Mouse (Mus musculus): ENCODE results near the gene Klf16.
A peak's percentile ranks its signal among the peaks of the same experiment; 100 is the strongest.
"Not testable (repeated sequence)": the region's sequence is repeated elsewhere in the genome, so short reads cannot be mapped to it uniquely, and the experiment has no call there.

The Klf16 gene

DNA sequence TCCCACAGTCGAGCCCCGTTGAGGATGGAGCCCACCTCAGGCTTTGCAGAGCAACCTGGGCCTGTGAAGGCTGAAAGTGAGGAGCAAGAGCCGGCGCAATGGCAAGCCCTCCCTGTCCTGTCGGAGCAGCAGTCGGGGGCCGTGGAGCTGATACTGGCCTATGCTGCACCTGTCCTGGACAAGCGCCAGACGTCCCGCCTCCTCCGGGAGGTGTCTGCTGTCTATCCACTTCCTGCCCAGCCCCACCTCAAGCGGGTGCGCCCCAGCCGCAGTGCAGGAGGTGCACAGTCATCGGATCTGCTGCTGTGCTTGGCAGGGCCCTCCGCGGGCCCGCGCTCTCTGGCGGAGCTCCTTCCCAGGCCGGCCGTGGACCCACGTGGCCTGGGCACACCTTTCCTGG lies 29.2 kb upstream of the Klf16 start:
- DNase-seq (ENCODE audit: low read depth, low spot score): no peak

DNA sequence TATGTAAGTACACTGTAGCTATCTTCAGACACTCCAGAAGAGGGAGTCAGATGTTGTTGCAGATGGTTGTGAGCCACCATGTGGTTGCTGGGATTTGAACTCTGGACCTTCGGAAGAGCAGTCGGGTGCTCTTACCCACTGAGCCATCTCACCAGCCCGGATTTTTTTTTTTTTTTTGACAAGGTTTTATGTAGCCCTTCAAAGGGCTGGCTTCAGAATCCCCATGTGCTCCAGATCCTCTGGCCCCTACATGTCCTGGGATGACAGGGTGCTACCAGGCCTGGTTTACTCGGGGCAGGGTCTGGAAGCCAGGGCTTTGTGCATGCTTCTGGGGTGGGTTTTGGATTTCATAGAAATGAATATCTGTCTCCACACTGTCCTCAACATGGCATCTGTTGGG lies 28.6 kb upstream of the Klf16 start, which contains the start of gene Gm49322:
Gene Gm49322 (plus strand): TSS at position 301 of the 400 bp plus-strand sequence.
- not testable (repeated sequence) for DNase-seq (ENCODE audit: low read depth, low spot score)

DNA sequence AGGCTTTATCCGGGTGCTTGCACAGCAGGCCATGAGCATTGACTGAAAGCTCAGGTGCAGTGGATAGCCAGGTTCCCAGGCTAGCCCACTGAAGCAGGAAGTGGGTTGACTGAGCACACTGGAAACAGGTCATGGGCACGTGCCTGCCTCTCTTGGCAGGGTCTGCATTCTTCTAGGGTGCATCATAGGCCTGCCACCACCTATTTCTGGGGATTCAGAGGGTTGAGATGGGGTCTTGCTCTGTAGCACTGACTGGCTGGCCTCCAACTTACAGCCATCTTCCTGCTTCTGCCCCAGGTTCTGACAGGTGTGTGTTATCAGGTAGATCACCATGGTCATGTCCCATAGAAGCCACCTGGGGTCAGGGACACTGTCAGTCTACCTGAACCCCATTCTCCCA lies 27.9 kb upstream of the Klf16 start:
- DNase-seq (ENCODE audit: low read depth, low spot score): no peak

DNA sequence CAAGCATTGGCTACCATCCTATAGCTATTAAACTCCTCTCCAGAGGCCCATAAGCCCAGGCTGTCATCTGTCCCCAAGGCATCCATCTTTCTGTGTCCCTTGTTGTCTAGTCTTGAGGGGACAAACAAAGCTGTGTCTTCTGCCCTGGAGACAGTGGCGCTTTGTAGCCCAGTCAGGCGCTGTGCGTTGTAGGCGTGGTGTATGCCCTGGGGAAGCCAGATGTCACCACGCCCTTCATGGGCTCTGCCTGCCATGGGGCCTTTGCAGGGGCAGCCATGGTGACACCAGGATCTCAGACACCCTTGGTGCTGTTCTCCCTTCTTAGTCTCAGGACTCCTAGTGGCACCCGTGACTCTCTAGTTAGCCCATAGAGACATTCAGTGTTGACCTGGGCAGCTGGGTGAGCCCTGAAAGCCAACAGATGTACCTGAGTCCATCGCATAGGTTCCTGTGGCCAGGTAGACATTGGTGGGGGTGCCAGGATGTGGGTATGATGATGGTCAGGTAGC lies 26.9 kb upstream of the Klf16 start:
- no peak for DNase-seq (ENCODE audit: low read depth, low spot score)

DNA sequence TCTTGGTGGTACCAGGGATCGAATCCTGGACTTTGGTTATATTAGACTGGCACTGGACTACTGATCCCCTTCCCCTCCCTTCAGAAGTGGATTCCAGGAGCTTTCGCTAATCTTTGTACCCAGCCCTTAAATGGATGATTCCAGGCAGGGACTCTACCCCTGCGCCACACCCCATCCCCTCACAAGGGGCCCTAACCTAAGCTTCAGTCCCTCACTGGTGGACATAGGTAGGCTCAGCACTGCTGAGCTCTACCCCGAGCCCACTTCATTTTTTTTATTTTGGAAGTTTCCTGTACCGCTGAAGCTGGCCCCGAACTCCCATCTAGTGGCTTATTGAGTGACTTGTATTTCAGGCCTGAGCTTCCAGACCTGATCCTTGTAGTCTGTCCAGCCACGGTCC lies 26.2 kb upstream of the Klf16 start:
- DNase-seq (ENCODE audit: low read depth, low spot score): no peak

DNA sequence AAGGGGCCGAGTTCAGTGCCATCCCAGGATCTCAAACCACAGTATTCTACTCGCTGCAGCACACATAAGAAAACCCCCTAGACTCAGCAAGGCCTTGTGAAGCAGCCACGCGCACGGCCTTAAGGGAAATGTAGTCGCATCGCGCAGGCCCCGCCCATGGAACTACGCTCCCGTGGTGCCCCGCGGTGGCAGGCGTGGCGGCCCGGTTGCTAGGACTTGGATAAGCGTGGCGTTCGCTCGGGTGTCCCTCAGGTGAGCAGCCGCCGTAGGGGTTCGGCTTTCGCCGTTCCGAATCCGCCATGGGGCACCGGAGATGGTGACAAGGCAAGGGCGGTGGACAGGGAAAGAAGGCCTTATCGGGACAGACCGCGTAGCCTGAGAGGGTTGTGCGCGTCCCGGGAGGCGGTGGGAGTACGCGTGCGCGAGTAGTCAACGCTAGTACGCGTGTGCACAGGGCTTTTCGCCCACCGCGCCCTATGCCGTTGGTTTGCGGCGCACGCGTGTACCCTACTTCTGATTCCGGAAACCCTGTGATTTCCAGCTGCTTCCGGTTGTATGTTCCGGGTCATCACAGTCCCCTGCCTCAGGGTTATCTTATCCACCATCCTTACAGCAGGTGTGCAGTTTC lies 25.7 kb upstream of the Klf16 start, which contains the start of the genes Scamp4 and Adat3:
Gene Scamp4 (plus strand): TSS at position 175 of the 628 bp plus-strand sequence.
Gene Adat3 (plus strand): TSS at position 183 of the 628 bp plus-strand sequence.
- DNase-seq (ENCODE audit: low read depth, low spot score): peak; percentile 87

DNA sequence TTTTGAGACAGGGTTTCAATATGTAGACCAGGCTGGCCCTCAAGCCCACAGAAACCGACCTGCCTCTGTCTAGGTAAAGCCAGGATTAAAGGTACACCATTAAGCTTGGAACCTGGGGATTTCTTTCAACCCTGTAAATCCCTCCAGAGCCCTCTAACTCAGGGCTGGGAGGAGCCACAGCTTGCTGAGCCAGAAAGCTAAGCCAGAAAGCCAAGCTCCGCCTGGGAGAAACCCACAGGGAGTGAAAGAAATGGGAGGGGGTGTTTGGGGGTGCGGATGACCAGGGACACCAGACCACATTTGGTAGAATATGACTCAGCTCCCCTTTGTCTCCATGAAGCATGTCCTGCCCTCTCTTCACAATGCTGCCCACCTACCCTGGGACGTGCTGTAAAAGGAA lies 19.2 kb upstream of the Klf16 start:
- no peak for DNase-seq (ENCODE audit: low read depth, low spot score)

DNA sequence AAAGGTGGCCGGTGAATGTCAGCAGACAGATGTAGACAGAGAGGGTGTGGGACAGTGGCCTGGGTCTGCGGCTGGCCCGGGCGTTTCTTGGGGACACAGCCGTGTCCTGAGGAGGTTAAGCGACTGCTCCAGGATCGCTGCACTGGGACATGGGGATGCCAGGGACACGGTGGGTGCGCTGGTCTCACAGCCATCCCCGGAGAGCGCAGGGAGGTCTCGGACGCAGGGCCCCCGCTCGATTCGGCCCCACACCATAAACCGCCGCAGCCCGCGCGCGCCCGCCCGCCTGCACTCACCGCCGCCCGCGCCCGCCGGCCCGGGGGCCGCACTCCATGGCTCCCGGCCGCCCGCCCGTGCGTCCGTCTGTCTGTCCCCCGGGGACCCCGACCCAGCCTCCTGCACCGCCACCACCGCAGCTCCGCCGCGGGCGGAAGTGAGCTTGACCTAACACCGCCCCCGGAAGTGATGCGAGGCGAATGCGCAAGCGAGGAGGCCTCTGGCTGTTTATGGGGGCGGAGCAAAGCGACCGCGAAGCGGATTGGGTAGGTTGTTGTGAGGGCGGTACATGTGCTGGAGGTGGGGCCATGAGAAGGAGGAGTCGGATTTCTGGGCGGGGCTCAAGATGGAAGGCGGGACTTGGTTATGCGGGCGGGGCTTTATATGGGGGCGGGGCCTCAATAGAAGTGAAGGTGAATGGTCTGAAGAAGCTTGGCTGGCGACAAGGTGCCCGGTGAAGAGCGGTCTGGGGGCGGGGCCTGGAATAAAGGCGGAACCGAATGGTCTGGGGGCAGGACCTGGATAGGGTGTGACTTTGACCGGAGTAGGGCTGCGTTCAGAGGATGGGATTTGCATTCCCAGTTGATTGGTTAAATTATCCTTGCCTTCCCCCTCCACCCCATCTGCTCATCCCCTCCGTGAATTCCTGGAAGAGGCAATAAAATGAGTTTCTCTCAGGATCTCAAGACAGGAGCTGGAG lies 13.0 kb upstream of the Klf16 start, which contains the start of gene Abhd17a:
Gene Abhd17a (minus strand): TSS at position 463 of the 976 bp plus-strand sequence.
- peak; percentile 98 for DNase-seq (ENCODE audit: low read depth, low spot score)

DNA sequence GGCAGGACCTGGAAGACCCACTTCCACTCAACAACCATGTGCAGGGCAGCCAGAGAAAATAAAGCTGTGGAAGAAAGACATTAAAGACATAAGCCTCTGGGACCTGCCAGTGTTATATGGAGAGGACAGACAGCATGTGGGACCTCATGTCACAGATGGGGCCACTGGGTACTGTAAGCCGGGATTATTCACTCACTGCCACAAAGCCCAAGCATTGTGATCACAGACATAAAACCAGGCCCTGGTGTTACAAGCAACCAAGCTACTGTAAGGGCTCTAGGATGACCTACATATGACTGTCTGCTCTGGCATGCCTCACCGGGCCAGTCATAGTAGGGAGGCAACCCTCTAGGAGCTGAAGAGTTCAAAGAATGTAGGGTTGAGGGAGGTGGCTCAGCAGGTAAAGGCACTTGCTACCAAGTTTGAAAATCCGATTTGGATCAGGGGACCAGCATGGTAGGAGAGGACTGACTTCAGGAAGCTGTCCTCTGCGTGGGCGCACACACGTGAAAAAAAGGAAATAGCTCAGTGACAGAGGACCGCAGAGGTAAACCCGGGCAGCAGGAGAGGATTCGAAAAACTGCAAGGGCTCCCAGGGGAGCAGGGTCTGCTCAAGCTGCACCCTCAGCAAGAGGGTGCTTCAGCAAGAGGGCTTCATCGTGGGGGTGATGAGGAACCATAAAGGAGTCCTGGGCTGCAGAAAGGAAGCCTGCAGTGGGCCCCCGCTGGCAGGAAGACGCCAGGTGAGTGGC lies 12.2 kb upstream of the Klf16 start:
- no peak for DNase-seq (ENCODE audit: low read depth, low spot score)

DNA sequence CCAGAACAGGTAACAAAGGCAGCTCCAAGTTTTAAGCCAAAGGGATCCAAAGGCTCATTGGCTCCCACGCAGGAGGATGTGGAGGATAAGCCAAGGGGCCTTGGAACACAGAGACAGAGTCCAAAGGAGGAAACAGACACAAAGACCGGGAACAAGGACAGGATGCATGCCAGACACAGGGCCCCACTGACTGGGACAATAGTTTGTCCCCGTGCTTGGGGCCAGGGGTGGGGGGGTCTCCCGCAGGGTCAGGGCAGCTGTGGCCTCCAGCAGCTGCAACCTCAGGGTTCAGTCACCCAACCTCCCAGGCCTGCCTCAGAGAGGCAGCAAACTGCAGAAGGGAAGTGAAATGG lies 10.2 kb upstream of the Klf16 start:
- no peak for DNase-seq (ENCODE audit: low read depth, low spot score)

DNA sequence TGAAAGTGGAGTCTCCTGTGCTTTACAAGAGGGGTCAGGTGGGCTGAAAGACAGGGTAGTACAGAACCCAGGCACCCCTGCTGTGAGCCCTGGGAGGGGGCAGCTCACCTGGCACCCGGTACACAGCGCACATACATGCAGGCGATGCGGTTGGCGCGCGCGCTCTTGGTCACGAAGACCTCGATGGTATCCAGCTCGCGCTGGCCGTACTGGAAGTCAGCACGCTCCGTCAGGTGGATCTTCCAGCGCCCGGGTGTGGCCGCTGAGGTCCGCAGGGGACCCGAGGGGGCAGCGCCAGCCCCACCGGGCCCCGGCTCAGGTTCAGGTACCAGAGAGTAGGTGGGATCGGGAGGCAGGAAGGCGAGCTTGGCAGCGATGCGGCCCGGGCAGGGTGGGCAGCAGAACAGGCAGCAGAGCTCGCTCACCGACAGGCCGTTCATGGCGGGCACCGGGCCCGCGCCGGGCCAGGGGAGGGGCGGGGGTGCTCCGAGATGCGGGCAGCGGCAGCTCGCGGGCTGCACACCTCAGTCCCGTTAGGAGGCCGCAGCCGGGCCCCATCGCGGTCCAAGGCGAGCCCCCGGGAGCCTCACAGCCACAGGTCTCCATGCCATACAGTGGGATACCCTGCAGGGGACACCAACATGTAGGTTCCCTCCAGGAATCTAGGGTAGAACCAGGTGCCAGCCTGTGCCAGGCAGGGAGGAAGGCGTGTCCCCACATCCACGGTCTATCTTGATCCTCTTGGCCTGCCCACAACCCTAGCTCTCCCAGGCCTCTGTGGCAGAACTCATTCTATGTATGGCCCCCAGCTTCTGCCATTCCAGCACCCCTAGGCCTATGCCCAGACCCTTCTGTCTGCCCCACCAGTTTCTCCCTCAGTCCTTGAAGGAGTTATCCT lies 9.5 kb upstream of the Klf16 start:
- no peak for DNase-seq (ENCODE audit: low read depth, low spot score)

DNA sequence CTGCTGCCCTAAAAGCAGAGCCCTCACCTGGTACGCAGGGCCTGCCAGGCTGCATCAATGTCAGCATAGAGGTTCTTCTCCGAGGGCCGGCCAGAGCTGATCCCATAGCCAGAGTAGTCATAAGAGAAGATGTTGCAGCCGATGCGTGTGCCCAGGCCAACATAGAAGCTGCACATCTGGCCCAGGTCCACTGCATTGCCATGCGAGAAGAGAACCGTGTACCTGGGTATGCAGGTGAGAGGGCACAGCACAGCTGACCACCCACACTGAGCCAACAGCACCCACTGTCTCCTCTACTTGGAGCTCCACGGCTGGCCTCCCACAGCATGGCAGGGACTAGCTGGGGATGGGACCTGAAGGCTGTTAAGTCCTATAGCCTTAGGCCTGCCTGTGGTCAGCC lies 8.5 kb upstream of the Klf16 start:
- no peak for DNase-seq (ENCODE audit: low read depth, low spot score)

DNA sequence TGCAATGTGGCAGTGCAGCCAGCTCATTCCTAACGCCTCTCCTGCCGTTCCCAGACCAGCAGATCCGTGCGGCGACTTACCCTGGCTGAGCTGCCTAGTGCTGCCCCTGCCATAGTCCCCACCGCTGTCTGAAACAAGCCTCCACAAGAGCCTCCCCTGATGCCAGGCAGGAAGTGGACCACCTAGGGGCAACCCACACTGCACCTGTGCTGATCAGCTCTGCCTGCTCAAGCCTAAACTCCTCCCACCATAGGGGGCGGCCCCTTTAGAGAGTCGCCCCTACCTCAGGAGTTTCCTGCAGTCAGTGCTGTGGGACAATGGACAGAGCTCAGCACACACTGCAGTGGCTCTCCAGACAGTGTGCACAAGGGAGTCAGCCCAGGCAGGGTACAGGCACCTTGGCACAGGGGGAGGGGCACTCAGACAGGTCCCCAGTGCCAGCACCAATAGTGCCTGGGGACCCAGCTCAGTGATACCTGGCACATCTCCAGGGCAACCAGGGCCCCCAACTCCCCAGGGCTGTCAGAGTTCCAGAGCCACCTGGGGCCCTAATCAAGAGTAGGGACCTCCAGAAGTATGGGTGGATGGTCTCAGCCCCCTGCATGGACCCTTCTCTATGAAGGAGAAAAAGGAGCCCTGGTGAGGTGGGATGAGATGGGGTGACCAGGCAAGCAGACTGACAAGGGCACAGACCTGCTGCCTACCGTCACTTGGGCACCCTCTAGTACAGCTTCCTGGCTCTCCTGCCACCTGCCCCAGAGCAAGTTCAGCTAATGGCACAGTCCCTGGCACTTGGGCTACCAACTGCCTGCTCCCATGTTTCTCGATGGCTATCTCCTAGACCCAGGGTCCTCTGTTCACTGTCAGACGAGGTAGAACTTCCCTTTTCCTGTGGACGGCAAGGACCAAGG lies 7.8 kb upstream of the Klf16 start:
- DNase-seq (ENCODE audit: low read depth, low spot score): no peak

DNA sequence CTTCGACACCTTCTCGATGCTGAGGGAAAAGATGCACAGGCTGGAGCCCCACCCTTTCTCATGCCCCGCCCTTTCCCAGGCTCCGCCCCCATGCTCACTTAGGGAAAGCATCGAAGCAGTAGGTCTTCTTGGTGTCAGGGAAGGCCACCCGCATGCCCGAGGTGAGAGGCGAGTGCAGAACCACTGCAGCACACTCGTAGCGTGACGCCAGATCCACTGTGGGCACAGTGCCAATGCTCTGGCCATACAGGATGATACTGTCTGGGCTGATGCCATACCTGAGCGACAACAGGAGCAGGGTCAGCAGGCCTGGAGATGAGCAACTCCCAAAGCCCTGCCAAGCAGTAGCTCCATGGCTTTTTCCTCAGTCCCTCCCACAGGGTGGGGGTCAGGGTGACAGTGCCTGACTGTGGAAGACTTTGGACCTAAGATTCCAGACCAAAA lies 6.9 kb upstream of the Klf16 start:
- DNase-seq (ENCODE audit: low read depth, low spot score): no peak

DNA sequence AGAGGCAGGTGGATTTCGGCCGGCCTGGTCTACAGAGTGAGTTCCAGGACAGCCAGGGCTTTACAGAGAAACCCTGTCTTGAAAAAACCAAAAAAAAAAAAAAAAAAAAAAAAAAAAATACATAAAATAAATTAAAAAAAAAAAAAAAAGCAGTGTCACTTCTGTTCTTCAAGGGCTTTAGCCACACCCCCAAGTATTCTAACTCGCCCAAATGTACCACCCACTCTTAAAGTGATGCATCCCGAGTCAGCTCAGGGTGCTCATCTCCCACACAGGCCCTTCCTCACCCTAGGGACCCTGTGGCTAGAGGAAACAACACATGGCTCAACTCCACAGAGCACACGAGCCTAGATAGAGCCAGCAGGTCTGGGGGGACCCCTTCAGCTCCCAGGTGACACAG lies 5.9 kb upstream of the Klf16 start:
- no peak for DNase-seq (ENCODE audit: low read depth, low spot score)

DNA sequence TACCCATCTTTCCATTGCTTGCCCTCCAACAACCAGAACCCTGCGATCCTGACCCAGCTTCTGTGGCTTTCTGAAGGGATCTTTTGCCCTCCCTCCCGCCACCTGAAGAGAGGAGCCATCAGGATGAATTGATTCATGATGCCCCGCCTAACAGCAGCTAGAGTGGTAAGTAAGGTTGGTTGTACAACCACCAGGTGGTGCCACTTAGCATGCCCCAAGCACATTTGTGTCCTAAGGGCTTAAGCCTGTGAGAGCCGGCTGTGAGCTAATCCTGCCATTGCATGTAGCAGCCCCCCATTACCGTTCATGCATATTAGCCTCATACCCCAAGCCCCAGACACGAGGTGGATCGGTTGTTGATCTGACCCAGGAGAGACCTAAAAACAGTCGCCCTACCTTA lies 1.8 kb upstream of the Klf16 start:
- peak; percentile 76 for DNase-seq (ENCODE audit: low read depth, low spot score)

DNA sequence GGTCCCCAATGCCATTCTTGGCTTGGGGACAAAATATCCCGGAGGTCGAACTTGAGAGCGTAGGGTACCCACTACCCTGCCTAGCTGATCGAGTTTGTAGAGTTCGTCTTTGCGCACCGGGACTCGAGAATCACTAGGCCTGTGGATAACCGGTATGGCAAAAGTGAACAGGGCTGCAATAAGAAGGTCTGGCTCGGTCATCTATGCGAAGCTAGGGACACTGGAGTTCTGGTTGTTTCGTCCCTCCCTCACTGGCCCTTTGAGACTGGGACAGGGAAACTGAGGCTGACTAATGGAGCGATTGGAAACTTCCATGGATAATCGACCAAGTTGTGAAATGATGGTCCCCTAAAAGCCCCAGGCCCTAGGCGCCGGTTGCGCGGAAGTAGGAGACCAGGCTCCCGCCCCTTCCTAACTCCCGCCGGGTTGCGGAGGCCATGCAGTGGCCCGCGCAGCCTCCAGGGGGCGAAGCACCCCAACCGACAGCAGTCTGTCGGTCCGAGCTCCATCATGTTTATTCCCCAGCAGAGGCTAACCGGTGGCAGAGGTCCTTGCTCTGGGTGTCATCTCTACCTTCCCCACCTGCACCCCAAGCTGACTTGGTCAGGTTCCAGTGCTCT lies 1.1 kb upstream of the Klf16 start:
- no peak for DNase-seq (ENCODE audit: low read depth, low spot score)

DNA sequence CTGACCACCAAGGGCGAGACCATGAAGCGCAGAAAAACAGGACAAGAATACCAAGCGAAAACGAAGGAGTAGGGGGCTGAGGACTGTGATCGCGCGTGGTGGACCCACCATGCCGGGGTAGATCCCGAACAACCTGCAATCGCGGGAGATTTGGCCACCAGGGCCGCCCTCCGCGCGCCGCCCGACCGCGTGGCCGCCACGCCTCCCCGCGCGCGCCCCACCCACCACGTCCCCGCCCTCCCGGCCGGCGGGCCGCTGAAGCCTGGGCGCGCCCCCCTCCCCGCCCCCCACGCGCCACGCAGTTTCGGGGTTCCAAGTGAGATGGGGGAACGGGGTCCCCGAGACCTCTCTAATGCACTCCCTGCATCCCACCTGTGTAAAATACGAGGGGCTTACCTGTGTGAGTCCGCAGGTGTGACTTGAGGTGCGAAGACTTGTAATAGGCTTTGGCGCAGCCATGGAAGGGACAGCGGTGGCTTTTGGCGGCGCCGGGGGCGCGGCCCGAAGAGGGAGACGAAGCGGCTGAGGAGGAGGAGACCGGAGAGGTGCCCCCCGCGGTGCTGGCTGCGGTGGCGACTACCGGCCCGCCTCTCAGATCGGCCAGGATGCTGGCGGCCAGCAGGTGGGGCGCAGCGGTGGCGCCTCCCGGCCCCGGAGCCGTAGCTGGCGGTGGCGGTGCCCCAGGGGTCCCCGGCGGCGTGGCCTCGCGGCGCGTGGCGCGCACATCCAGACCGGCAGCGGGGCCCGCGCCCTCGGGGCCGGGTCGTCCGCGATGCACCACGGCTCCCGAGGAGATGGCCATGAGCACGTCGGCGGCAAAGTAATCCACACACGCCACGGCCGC lies 548 bp downstream of the Klf16 start:
- no peak for DNase-seq (ENCODE audit: low read depth, low spot score)
